In the genomic region with DNA sequence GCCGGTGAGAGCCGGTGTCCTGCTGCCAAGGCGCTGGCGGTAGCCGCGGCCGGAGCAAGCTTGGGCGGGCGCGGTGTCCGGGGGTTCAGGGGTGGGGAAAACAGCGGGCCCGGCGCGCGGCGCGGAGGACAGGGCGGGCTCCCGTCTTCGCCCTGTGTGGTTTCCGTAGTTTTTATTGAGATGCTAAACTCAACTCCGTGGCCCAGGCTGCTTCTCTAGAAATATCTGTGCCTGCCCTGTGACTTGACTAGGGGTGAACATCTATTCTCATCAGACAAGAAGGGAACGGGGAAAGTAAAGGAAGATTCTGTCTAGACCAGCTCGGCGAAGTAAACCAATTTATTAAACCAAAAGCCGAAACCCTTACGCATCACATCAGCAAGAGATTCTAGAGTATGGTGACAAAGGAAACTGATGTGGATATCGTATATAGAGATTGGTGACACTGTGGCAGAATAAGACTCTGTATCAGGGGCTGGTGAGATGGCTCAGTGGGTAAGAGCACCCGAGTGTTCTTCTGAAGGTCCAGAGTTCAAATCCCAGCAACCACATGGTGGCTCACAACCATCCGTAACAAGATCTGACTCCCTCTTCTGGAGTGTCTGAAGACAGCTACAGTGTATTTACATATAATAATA, we compare ENCODE assay signal across 8 mouse cellular contexts. TPM values are rescaled to one million over a fixed set of nuclear protein-coding genes. Genes with fewer than 3 reads are reported as not detected.
DNase-seq lines count a peak whose midpoint lies in the region; ATAC-seq and TF ChIP-seq lines count a peak whose summit lies in the region.

No protein-coding gene starts in this region.

- H3K27me3 ChIP-seq in intestine, embryonic 14.5 days (replicated peaks; ENCODE audit: control insufficient read depth, insufficient read depth, low read length) = peaks cover 15% of the 10 kb centered on the region
- peaks cover 20% of the 10 kb centered on the region for H3K27me3 ChIP-seq in neural tube, embryonic 13.5 days

- H3K4me2 ChIP-seq in intestine, embryonic 14.5 days (ENCODE audit: low read length) = peak overlapping the region; percentile 63
- H3K4me2 ChIP-seq in neural tube, embryonic 13.5 days = peak overlapping the region; percentile 94

- DNase-seq in layer of hippocampus, adult 2 months (ENCODE audit: low spot score in 2 of 2) = no peak
- DNase-seq in layer of hippocampus, adult 8-10 months (ENCODE audit: low spot score in 2 of 2) = no peak
- DNase-seq in c-Kit-positive CD71-negative TER-119-negative erythroid progenitor cells, embryonic 14.5 days (ENCODE audit: low read depth) = peak; percentile 17
- no peak for DNase-seq in intestine, embryonic 14.5 days (ENCODE audit: low spot score)
- DNase-seq in frontal cortex, postnatal 25 days (ENCODE audit: low spot score in 2 of 2) = no peak
- DNase-seq in T-cell, adult 2 months (ENCODE audit: low spot score) = no peak
- DNase-seq in gastrocnemius, postnatal 4 days (ENCODE audit: low spot score in 2 of 2) = no peak

- H3K27ac ChIP-seq in layer of hippocampus, adult 2 months = no peak overlapping the region
- H3K27ac ChIP-seq in intestine, embryonic 14.5 days (ENCODE audit: low read depth) = peak overlapping the region; percentile 38
- H3K27ac ChIP-seq in neural tube, embryonic 13.5 days (replicated peaks) = no peak overlapping the region

- no peaks in the 10 kb centered on the region for H3K9me3 ChIP-seq in intestine, embryonic 14.5 days (ENCODE audit: control insufficient read depth, low read length)
- H3K9me3 ChIP-seq in neural tube, embryonic 13.5 days = no peaks in the 10 kb centered on the region

- WGBS in intestine, embryonic 14.5 days = 3% methylated on average over 30 of the region's 31 CpGs
- WGBS in neural tube, embryonic 13.5 days = 2% methylated on average over 31 of the region's 31 CpGs

- ATAC-seq in intestine, embryonic 14.5 days (replicated peaks; ENCODE audit: low FRiP score, low TSS enrichment, low read depth) = peak; percentile 84
- peak; percentile 79; the same call in 1 of the 2 replicates for ATAC-seq in neural tube, embryonic 13.5 days (ENCODE audit: low read depth)

- peak overlapping the region; percentile 86 for H3K4me3 ChIP-seq in layer of hippocampus, adult 2 months
- H3K4me3 ChIP-seq in intestine, embryonic 14.5 days (ENCODE audit: low read depth, low read length) = peak overlapping the region; percentile 84
- H3K4me3 ChIP-seq in neural tube, embryonic 13.5 days = peak overlapping the region; percentile 76

- peaks cover 9% of the 10 kb centered on the region for H3K4me1 ChIP-seq in intestine, embryonic 14.5 days (replicated peaks; ENCODE audit: control insufficient read depth, insufficient read depth, low read length)
- peaks cover 17% of the 10 kb centered on the region for H3K4me1 ChIP-seq in neural tube, embryonic 13.5 days (replicated peaks)

- peak overlapping the region; percentile 82 for H3K9ac ChIP-seq in intestine, embryonic 14.5 days (ENCODE audit: low read length)
- H3K9ac ChIP-seq in neural tube, embryonic 13.5 days = peak overlapping the region; percentile 82

- peaks cover 20% of the 10 kb centered on the region for H3K36me3 ChIP-seq in intestine, embryonic 14.5 days (ENCODE audit: control insufficient read depth, insufficient read depth, low read length)
- H3K36me3 ChIP-seq in neural tube, embryonic 13.5 days = peaks cover 14% of the 10 kb centered on the region; the same call in 1 of the 2 replicates

- no peak for TF ChIP-seq CTCF in layer of hippocampus, adult 2 months (conservative IDR thresholded peaks at IDR 0.05)

RNA-seq across cellular contexts. Expression of gene Pole, which starts 0.5 kb away (rescaled TPM):
- 1 to 10 TPM; 2.1 to 2.3 TPM for total RNA-seq in layer of hippocampus, adult 2 months (2021)
- total RNA-seq in layer of hippocampus, adult 8-10 months (2022) = 1 to 10 TPM; 1.4 to 2.2 (median 2.1) TPM
- polyA plus RNA-seq in intestine, embryonic 14.5 days (2014; fragmentation: Nextera tagmentation; extraction: Ambion mirVana) = 33.3 and 36.0 TPM in 2 replicates
- polyA plus RNA-seq in neural tube, embryonic 13.5 days (2015; fragmentation: Nextera tagmentation; extraction: Ambion mirVana) = 6.1 and 8.1 TPM in 2 replicates
- 10 to 100 TPM; 14.3 to 15.0 TPM for total RNA-seq in gastrocnemius, postnatal 4 days (2021)

RNA-seq across cellular contexts. Expression of gene Pxmp2, which starts 0.6 kb away (rescaled TPM):
- total RNA-seq in layer of hippocampus, adult 2 months (2021) = 10 to 100 TPM; 10.5 to 13.5 TPM
- total RNA-seq in layer of hippocampus, adult 8-10 months (2022) = 1 to 10 TPM; 8.3 to 9.5 (median 8.8) TPM
- 7.2 and 9.0 TPM in 2 replicates for polyA plus RNA-seq in intestine, embryonic 14.5 days (2014; fragmentation: Nextera tagmentation; extraction: Ambion mirVana)
- polyA plus RNA-seq in neural tube, embryonic 13.5 days (2015; fragmentation: Nextera tagmentation; extraction: Ambion mirVana) = 8.1 and 8.7 TPM in 2 replicates
- 10 to 100 TPM; 22.4 to 23.5 TPM for total RNA-seq in gastrocnemius, postnatal 4 days (2021)

RNA-seq across cellular contexts. Expression of gene Pgam5, which starts 16.9 kb away (rescaled TPM):
- 10 to 100 TPM; 57.5 to 66.8 TPM for total RNA-seq in layer of hippocampus, adult 2 months (2021)
- 10 to 100 TPM; 52.1 to 57.2 (median 54.9) TPM for total RNA-seq in layer of hippocampus, adult 8-10 months (2022)
- 71.6 and 76.9 TPM in 2 replicates for polyA plus RNA-seq in intestine, embryonic 14.5 days (2014; fragmentation: Nextera tagmentation; extraction: Ambion mirVana)
- 82.1 and 92.5 TPM in 2 replicates for polyA plus RNA-seq in neural tube, embryonic 13.5 days (2015; fragmentation: Nextera tagmentation; extraction: Ambion mirVana)
- total RNA-seq in gastrocnemius, postnatal 4 days (2021) = 10 to 100 TPM; 25.1 to 29.8 TPM

RNA-seq across cellular contexts. Expression of gene Ankle2, which starts 55.8 kb away (rescaled TPM):
- 10 to 100 TPM; 34.7 to 41.3 TPM for total RNA-seq in layer of hippocampus, adult 2 months (2021)
- total RNA-seq in layer of hippocampus, adult 8-10 months (2022) = 10 to 100 TPM; 37.4 to 49.0 (median 41.3) TPM
- 30.6 and 32.6 TPM in 2 replicates for polyA plus RNA-seq in intestine, embryonic 14.5 days (2014; fragmentation: Nextera tagmentation; extraction: Ambion mirVana)
- 23.8 and 24.3 TPM in 2 replicates for polyA plus RNA-seq in neural tube, embryonic 13.5 days (2015; fragmentation: Nextera tagmentation; extraction: Ambion mirVana)
- 10 to 100 TPM; 35.1 to 40.3 TPM for total RNA-seq in gastrocnemius, postnatal 4 days (2021)

RNA-seq across cellular contexts. Expression of gene P2rx2, which starts 56.4 kb away (rescaled TPM):
- not detected for total RNA-seq in layer of hippocampus, adult 2 months (2021)
- under 1 TPM in 3 of 4 experiments, not detected in 1; 0.21 to 0.39 (median 0.27) TPM for total RNA-seq in layer of hippocampus, adult 8-10 months (2022)
- polyA plus RNA-seq in intestine, embryonic 14.5 days (2014; fragmentation: Nextera tagmentation; extraction: Ambion mirVana) = 0.77 and 1.1 TPM in 2 replicates
- polyA plus RNA-seq in neural tube, embryonic 13.5 days (2015; fragmentation: Nextera tagmentation; extraction: Ambion mirVana) = 5.8 and 6.0 TPM in 2 replicates
- not detected for total RNA-seq in gastrocnemius, postnatal 4 days (2021)

Comparison
In these comparisons a context has a peak if more than half of its experiments do, and no peak if none do; other contexts are left out.
1. RNA of gene Pole, which starts 0.5 kb away (total RNA-seq): 14.3 to 15.0 TPM in gastrocnemius, postnatal 4 days; 2.1 to 2.3 TPM in layer of hippocampus, adult 2 months and 1.4 to 2.2 TPM in layer of hippocampus, adult 8-10 months; every median in the first group is over 4 times any median in the second.
2. Peak in every context shown above with its lines, with median percentiles within 50 percentile points of each other: H3K4me3 ChIP-seq.